13 mouse cellular contexts compared by ENCODE assay signal in the genomic region with DNA sequence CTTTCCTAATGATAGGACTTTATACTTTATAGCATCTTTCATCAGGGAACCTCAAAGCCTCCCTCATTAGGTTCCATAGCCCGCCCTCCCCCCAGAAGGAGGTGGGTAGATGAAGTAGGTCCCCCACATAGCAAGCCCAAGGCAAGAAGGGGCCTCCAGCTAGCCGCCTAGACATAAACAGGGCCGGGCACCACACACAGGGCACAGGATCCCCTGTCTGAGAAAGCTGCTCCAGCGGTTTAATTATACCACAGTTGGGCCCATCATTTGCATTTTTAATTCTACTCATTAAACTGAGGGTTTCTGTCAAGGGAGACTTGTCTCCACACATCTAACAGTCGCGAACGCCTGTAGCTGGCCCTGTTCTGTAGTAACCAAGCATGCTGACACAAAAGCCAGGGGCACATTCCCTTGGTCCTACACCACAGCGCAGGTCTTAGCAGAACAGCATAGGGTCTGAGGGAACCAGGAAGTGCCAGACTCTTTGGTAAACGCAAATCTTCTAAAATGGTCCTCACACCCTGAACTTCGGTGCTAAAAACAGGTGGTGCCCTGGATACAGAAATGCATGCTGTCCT.
A peak's percentile ranks its signal among the peaks of the same experiment; 100 is the strongest.
DNase-seq lines count a peak whose midpoint lies in the region; ATAC-seq and TF ChIP-seq lines count a peak whose summit lies in the region.
"Had no signal": no experiment of that assay in that cellular context is flagged by ENCODE, and none has a peak within 500 bp of the region (broad histone marks: within the 10 kb centered on the region; RNA-seq: fewer than 3 reads in every experiment).

No protein-coding gene starts in this region.

- no peak overlapping the region for H3K27ac ChIP-seq in neural tube, embryonic 12.5 days
- peak overlapping the region; percentile 58 for H3K27ac ChIP-seq in forebrain, postnatal 0 days (ENCODE audit: low read depth, low read length)
- H3K27ac ChIP-seq in midbrain, embryonic 12.5 days (replicated peaks): no peak overlapping the region
- H3K27ac ChIP-seq: left cerebral cortex, adult 2 months had no signal

- H3K4me1 ChIP-seq in neural tube, embryonic 12.5 days: peaks cover 25% of the 10 kb centered on the region
- H3K4me1 ChIP-seq in forebrain, postnatal 0 days (ENCODE audit: insufficient read depth): peaks cover 20% of the 10 kb centered on the region
- H3K4me1 ChIP-seq in midbrain, embryonic 12.5 days: peaks cover 27% of the 10 kb centered on the region

- no peaks in the 10 kb centered on the region for H3K36me3 ChIP-seq in neural tube, embryonic 12.5 days
- H3K36me3 ChIP-seq in forebrain, postnatal 0 days (ENCODE audit: insufficient read depth): no peaks in the 10 kb centered on the region
- no peaks in the 10 kb centered on the region for H3K36me3 ChIP-seq in midbrain, embryonic 12.5 days
- H3K36me3 ChIP-seq: limb, embryonic 12.5 days had no signal

- TF ChIP-seq CTCF in forebrain, postnatal 0 days (IDR thresholded peaks at IDR 0.05; ENCODE audit: low read depth): no peak

- H3K4me3 ChIP-seq in neural tube, embryonic 12.5 days: no peak overlapping the region
- no peak overlapping the region for H3K4me3 ChIP-seq in forebrain, postnatal 0 days (ENCODE audit: low read depth, low read length)
- no peak overlapping the region for H3K4me3 ChIP-seq in midbrain, embryonic 12.5 days
- H3K4me3 ChIP-seq: left cerebral cortex, adult 2 months; limb, embryonic 12.5 days had no signal

- no peaks in the 10 kb centered on the region; the same call in 1 of the 2 replicates for H3K27me3 ChIP-seq in neural tube, embryonic 12.5 days (replicated peaks)
- H3K27me3 ChIP-seq in forebrain, postnatal 0 days (ENCODE audit: insufficient read depth, low read length): no peaks in the 10 kb centered on the region
- H3K27me3 ChIP-seq in midbrain, embryonic 12.5 days: peaks cover 51% of the 10 kb centered on the region
- H3K27me3 ChIP-seq: limb, embryonic 12.5 days had no signal

- 70% methylated on average over 10 of the region's 10 CpGs for WGBS in neural tube, embryonic 12.5 days
- 29% methylated on average over 10 of the region's 10 CpGs for WGBS in forebrain, postnatal 0 days
- 73% methylated on average over 10 of the region's 10 CpGs for WGBS in midbrain, embryonic 12.5 days

- H3K9ac ChIP-seq in neural tube, embryonic 12.5 days: no peak overlapping the region
- 0 out of 2 replicates have a peak overlapping the region, but pooled peaks have one; percentile 18 for H3K9ac ChIP-seq in forebrain, postnatal 0 days
- no peak overlapping the region for H3K9ac ChIP-seq in midbrain, embryonic 12.5 days (replicated peaks)
- H3K9ac ChIP-seq: limb, embryonic 12.5 days had no signal

- no peak overlapping the region; the same call in 1 of the 2 replicates for H3K4me2 ChIP-seq in neural tube, embryonic 12.5 days (replicated peaks)
- peak overlapping the region; percentile 38 for H3K4me2 ChIP-seq in forebrain, postnatal 0 days (ENCODE audit: low read depth)
- peak overlapping the region; percentile 40 for H3K4me2 ChIP-seq in midbrain, embryonic 12.5 days (replicated peaks)
- H3K4me2 ChIP-seq: heart, embryonic 11.5 days; limb, embryonic 12.5 days had no signal

- no peaks in the 10 kb centered on the region for H3K9me3 ChIP-seq in neural tube, embryonic 12.5 days
- no peaks in the 10 kb centered on the region for H3K9me3 ChIP-seq in forebrain, postnatal 0 days (ENCODE audit: low read length)
- H3K9me3 ChIP-seq in midbrain, embryonic 12.5 days: no peaks in the 10 kb centered on the region
- H3K9me3 ChIP-seq: limb, embryonic 12.5 days had no signal

- 0 out of 2 replicates have a peak, but pooled peaks have one; percentile 46 for ATAC-seq in neural tube, embryonic 12.5 days (ENCODE audit: low FRiP score, low read depth)
- peak; percentile 36; the same call in 1 of the 2 replicates for ATAC-seq in forebrain, postnatal 0 days
- peak; percentile 69 for ATAC-seq in midbrain, embryonic 12.5 days (ENCODE audit: low FRiP score, low read depth)

- no peak for DNase-seq in neural tube, embryonic 10.5 days (ENCODE audit: extremely low spot score, low spot score)
- no peak for DNase-seq in forebrain, postnatal 0 days
- DNase-seq in spleen, adult 18-20 months: no peak
- DNase-seq in MN1 (ENCODE audit: low spot score): no peak
- no peak for DNase-seq in layer of hippocampus, adult 18-20 months (ENCODE audit: low spot score in 2 of 2)
- DNase-seq: cerebellum, adult 11 months; heart, postnatal 36 days; thymus, adult 18-20 months had no signal
